Mouse (Mus musculus) thymus, adult 2 months (tissue): ENCODE results near the gene Casz1. TPM values are rescaled to one million over a fixed set of nuclear protein-coding genes. Genes with fewer than 3 reads are reported as not detected.

Experiments
- DNase-seq: peaks from one replicate; pipeline ENCODE4 v3.0.0; 2021
- H3K27ac ChIP-seq: fragments of 200-500 bp; 2 replicates; pipeline ENCODE4 v1.5.1; 2012; ENCODE audit warnings: low read length, control low read depth; ENCODE audit not compliant: control insufficient read depth, insufficient read depth
- H3K27me3 ChIP-seq: fragments of 200-500 bp; 2 replicates; pipeline ENCODE4 v1.6.1; 2012; ENCODE audit warnings: mild to moderate bottlenecking, low read length, moderate library complexity, mixed read lengths; ENCODE audit not compliant: control insufficient read depth, insufficient read depth
- H3K36me3 ChIP-seq: fragments of 200-500 bp; 2 replicates; pipeline ENCODE4 v1.6.1; 2012; ENCODE audit warnings: mild to moderate bottlenecking, low read length, moderate library complexity; ENCODE audit not compliant: control insufficient read depth, insufficient read depth
- H3K4me1 ChIP-seq: fragments of 200-500 bp; replicated peaks from 2 replicates; pipeline ENCODE4 v1.6.1; 2012; ENCODE audit warnings: low read length; ENCODE audit not compliant: control insufficient read depth, insufficient read depth
- H3K4me3 ChIP-seq: fragments of 200-500 bp; 2 replicates; pipeline ENCODE4 v1.5.1; 2012; ENCODE audit warnings: mild to moderate bottlenecking, low read length, control low read depth, moderate library complexity; ENCODE audit not compliant: control insufficient read depth, insufficient read depth
- CTCF ChIP-seq: fragments of 200-500 bp; IDR thresholded peaks from 2 replicates; pipeline ENCODE4 v1.5.1; 2012; ENCODE audit warnings: mild to moderate bottlenecking, control low read depth, low read length, moderate library complexity, borderline replicate concordance; ENCODE audit not compliant: control insufficient read depth, poor library complexity, insufficient read depth; ENCODE audit errors: extremely low read depth
- POLR2A ChIP-seq: fragments of 200-500 bp; IDR thresholded peaks from 2 replicates; pipeline ENCODE4 v1.6.1; 2012; ENCODE audit warnings: mild to moderate bottlenecking, low read length, control low read depth, moderate library complexity; ENCODE audit not compliant: control insufficient read depth, poor library complexity, insufficient read depth; ENCODE audit errors: extremely low read depth
- WGBS: fragments of 180-500 bp; shearing (Covaris S2); methylation state at CpG from one replicate; pipeline ENCODE4 v1.1.7; 2018; 5-methylcytosine and 5-hydroxymethylcytosine counted together
- polyA plus RNA-seq: library from polyadenylated mRNA; depleted of rRNA; stranded (reverse); fragments of >200 nt; gene quantifications from 2 replicates; pipeline ENCODE4 v1.2.3, GENCODE M21; 2012

Gene Casz1
- polyA plus RNA-seq, 1 experiment = 5.8 TPM

DNA sequence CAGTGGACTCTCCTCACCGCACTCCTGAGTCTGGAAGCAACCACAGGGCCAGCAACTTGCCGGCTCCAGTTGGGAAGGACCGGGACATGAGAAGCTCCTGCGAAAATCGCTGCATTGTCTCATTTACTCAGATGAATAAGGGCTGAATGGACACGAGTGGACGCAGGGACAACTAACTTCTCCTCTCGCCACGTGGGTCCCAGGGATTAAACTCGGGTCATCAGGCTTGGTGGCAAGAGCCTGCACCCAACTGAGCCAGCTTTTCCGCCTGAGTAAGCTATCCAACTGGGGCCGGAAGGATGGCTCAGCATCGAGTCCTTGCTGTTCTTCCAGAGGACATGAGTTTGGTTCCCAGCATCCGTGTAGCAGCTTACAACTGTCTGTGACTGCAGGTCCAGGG lies 169.2 kb downstream of the Casz1 start:
- H3K27me3 ChIP-seq = no peaks in the 10 kb centered on the region
- no peak for DNase-seq
- TF ChIP-seq POLR2A (no peak), CTCF (no peak)
- H3K36me3 ChIP-seq = no peaks in the 10 kb centered on the region
- 96% methylated on average over 14 of the region's 14 CpGs for WGBS
- H3K27ac ChIP-seq = no peak overlapping the region
- H3K4me3 ChIP-seq = no peak overlapping the region
- H3K4me1 ChIP-seq = no peaks in the 10 kb centered on the region

DNA sequence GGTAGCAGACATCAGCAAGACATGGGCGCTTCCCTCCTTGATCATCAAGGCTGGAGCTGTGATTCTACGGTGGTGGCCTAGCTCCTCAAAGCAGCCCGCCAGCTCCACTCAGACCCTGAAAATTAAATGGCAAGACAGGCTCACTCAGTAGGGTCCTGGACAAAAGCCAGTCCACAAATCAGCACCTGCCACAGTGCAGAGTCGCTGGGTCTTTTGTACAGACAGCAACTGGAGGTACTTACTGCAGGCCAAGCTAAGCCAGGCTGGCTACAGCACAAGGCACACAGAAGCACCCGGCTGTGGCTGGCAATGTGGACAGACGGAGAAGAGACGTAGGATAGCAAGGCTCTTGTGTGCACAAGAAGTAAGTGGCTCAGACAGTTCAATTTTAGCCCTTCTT lies 170.6 kb downstream of the Casz1 start:
- no peaks in the 10 kb centered on the region for H3K4me1 ChIP-seq
- no peaks in the 10 kb centered on the region for H3K36me3 ChIP-seq
- H3K27ac ChIP-seq = no peak overlapping the region
- no peak for DNase-seq
- WGBS = 92% methylated on average over 7 of the region's 7 CpGs
- no peaks in the 10 kb centered on the region for H3K27me3 ChIP-seq
- no peak for TF ChIP-seq POLR2A
- TF ChIP-seq CTCF = no peak
- no peak overlapping the region for H3K4me3 ChIP-seq

DNA sequence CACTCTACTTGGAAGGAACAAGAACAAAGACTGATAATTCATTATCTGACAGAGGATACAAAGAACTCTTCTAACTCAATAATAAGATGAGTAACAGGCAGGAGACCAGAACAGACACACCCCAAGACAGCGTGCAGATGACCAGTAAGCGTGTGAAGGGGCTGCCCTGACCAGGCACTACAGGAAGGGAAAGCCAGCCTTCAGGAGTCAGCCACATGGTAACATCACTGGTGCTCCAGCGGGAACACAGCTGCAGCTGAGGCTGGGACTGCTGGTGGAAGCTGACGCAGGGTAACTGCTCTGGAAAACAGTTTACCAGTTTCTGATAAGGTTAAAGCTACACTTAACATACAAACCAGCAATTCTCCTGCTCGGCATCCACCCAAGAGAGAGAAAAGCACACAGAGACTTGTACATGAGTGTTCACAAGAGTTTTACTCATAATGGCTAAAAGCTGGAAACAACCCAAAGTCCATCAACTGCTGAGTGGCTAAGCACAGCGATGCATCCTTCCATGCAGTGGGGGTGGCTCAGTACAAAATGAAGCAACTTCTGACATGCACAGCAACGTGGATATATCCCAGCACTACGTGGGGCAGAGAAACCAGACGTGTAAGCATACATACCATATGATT lies 174.1 kb downstream of the Casz1 start:
- Histone ChIP-seq H3K4me1 (no peaks in the 10 kb centered on the region), H3K27ac (no peak overlapping the region), H3K4me3 (no peak overlapping the region), H3K27me3 (no peaks in the 10 kb centered on the region), H3K36me3 (no peaks in the 10 kb centered on the region)
- no peak for DNase-seq
- TF ChIP-seq CTCF (no peak), POLR2A (no peak)
- WGBS = 95% methylated on average over 9 of the region's 9 CpGs

DNA sequence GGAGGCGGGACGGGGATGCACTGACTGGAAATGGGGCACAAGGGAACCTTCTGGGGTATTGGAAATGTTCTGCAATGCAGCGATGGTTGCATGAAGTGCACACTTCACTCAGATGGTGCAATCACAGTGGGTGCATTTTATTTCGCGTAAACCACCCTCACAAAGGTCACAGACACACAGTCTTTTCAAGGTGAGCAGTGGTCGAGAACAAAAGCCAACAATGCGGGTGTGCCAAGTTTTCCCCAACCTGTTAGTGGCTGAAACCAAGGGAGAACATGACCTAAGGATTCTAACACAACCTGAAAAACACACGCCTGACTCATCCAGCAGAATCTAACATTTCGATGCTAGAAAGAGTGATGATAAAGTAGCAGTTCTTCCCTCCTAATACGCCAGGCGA lies 174.7 kb downstream of the Casz1 start:
- DNase-seq = no peak
- no peak overlapping the region for H3K27ac ChIP-seq
- no peak overlapping the region for H3K4me3 ChIP-seq
- WGBS = 96% methylated on average over 11 of the region's 11 CpGs
- no peaks in the 10 kb centered on the region for H3K27me3 ChIP-seq
- H3K36me3 ChIP-seq = no peaks in the 10 kb centered on the region
- no peak for TF ChIP-seq CTCF
- no peaks in the 10 kb centered on the region for H3K4me1 ChIP-seq

DNA sequence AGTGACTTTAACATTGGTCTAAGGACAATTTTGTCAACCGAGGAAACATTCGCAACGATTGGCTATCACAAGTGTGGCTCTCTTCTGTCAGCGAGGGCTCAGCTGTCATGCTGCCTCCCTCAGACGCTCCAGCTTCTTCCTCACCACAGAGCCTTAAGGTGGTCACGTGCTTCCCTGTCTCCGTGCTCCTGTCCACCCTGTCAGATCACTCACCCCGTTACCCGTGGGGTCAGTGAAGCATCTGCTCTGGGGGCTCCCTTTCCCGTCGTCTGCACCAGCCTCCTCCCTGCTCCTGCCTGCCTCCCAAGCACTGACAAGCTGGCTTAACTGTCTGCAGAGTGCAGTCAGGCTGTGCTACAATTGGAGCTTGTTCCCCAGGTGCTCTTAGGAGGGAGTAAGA lies 175.6 kb downstream of the Casz1 start:
- no peaks in the 10 kb centered on the region for H3K27me3 ChIP-seq
- H3K27ac ChIP-seq = no peak overlapping the region; the same call in 1 of the 2 replicates
- no peak for TF ChIP-seq CTCF
- no peak for TF ChIP-seq POLR2A
- H3K4me3 ChIP-seq = no peak overlapping the region
- 96% methylated on average over 11 of the region's 11 CpGs for WGBS
- DNase-seq = no peak
- no peaks in the 10 kb centered on the region for H3K4me1 ChIP-seq
- H3K36me3 ChIP-seq = no peaks in the 10 kb centered on the region

DNA sequence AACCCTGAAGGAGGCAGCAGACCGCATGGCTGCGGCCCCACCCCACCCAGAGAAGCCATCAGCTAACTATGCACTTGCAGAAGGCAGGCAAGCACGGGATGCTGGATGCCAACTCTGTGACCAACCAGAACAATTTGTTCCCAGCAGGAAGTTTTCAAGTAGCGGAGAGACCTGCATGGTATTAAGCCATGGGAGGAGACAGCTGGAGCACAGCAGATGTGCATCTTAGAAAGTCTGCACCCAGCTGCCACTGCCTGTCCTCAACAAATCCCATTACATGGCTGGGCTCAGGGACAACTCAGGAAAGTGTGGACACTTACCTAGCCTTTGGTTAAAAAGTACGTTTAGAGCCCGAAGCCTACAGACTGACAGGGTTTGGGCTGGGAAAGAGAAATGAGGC lies 178.0 kb downstream of the Casz1 start:
- TF ChIP-seq POLR2A (no peak), CTCF (no peak)
- Histone ChIP-seq H3K27me3 (no peaks in the 10 kb centered on the region), H3K4me3 (no peak overlapping the region), H3K36me3 (no peaks in the 10 kb centered on the region), H3K4me1 (no peaks in the 10 kb centered on the region), H3K27ac (no peak overlapping the region)
- DNase-seq = no peak
- 97% methylated on average over 6 of the region's 6 CpGs for WGBS
